9 mouse cellular contexts compared by ENCODE assay signal in the genomic region with DNA sequence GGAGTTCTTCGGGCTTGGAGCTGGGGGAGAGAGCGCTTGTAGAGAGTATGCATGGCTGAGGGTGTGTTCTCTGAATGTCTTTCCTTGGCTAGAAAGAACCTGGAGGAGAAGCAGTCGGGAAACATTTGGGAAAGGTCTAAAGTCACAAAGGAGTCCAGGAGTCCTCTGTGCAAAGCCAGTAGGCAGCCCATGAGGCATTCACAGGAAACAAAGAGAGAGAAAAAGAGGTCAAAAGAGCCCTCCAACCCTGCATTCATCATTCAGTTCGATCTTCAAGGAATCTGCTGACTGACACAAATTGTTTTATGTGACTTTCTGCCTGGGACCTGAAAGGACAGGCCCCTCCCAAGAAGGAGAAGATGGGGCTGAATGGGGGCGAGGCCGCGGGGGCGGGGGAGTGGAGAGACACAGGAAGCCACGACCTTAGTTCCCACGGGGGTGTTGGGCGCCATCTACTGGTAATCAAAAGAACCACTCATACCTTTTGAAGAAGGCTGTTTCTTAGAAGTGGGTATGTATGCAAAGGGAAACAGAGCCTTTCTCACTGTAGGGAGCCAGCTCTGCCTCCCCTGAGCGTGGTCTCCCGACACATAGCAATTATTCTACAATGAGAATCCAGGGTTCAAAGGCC.
A peak's percentile ranks its signal among the peaks of the same experiment; 100 is the strongest.
DNase-seq lines count a peak whose midpoint lies in the region; ATAC-seq and TF ChIP-seq lines count a peak whose summit lies in the region.
"Had no signal": no experiment of that assay in that cellular context is flagged by ENCODE, and none has a peak within 500 bp of the region (broad histone marks: within the 10 kb centered on the region; RNA-seq: fewer than 3 reads in every experiment).

No protein-coding gene starts in this region.

- H3K4me1 ChIP-seq in ES-Bruce4 (ENCODE audit: control insufficient read depth, insufficient read depth, low read length) = peaks cover 1% of the 10 kb centered on the region
- H3K4me1 ChIP-seq in brown adipose tissue, adult 24 weeks (ENCODE audit: control insufficient read depth, insufficient read depth, insufficient read length, low read length) = no peaks in the 10 kb centered on the region
- H3K4me1 ChIP-seq in forebrain, embryonic 14.5 days (ENCODE audit: control insufficient read depth, insufficient read depth, low read length) = no peaks in the 10 kb centered on the region
- H3K4me1 ChIP-seq: liver, embryonic 15.5 days had no signal

- no peaks in the 10 kb centered on the region for H3K27me3 ChIP-seq in ES-Bruce4 (ENCODE audit: control insufficient read depth, insufficient read depth, low read length, poor library complexity, severe bottlenecking)
- no peaks in the 10 kb centered on the region for H3K27me3 ChIP-seq in forebrain, embryonic 14.5 days (replicated peaks; ENCODE audit: control insufficient read depth, insufficient read depth, low read length)

- intact Hi-C loops in heart, postnatal 10 days (cut with DNase I) = loop anchor here (1.0 to 10.0 kb wide), 4 partner anchors 497 to 974 kb away; a partner anchor contains a TSS

- no peak for TF ChIP-seq POLR2A in ES-Bruce4 (IDR thresholded peaks at IDR 0.05; ENCODE audit: insufficient read depth, low read length)

- no peaks in the 10 kb centered on the region for H3K36me3 ChIP-seq in ES-Bruce4 (ENCODE audit: control insufficient read depth, insufficient read depth, low read length, poor library complexity, severe bottlenecking)
- no peaks in the 10 kb centered on the region for H3K36me3 ChIP-seq in forebrain, embryonic 14.5 days (ENCODE audit: control insufficient read depth, insufficient read depth, low read length)
- H3K36me3 ChIP-seq: liver, embryonic 15.5 days had no signal

- ATAC-seq in forebrain, embryonic 14.5 days = peak; percentile 80

- TF ChIP-seq EP300 in ES-Bruce4 (IDR thresholded peaks at IDR 0.05; ENCODE audit: insufficient read depth, low read depth, low read length) = no peak

- 9% methylated on average over 13 of the region's 13 CpGs for WGBS in forebrain, embryonic 14.5 days

- no peak overlapping the region for H3K4me3 ChIP-seq in ES-Bruce4 (ENCODE audit: low read depth, low read length)
- H3K4me3 ChIP-seq in brown adipose tissue, adult 24 weeks (ENCODE audit: insufficient read depth, low read depth, low read length) = no peak overlapping the region
- H3K4me3 ChIP-seq in forebrain, embryonic 14.5 days (ENCODE audit: low read depth, low read length) = no peak overlapping the region
- H3K4me3 ChIP-seq: liver, embryonic 15.5 days had no signal

- H3K9ac ChIP-seq in ES-Bruce4 (ENCODE audit: low read depth, poor library complexity, severe bottlenecking) = no peak overlapping the region
- H3K9ac ChIP-seq in forebrain, embryonic 14.5 days (ENCODE audit: low read length) = no peak overlapping the region
- H3K9ac ChIP-seq: liver, embryonic 15.5 days had no signal

- H3K27ac ChIP-seq in ES-Bruce4 (ENCODE audit: insufficient read depth, low read length) = no peak overlapping the region
- H3K27ac ChIP-seq in brown adipose tissue, adult 24 weeks (replicated peaks; ENCODE audit: low read depth, low read length) = peak overlapping the region; percentile 77
- no peak overlapping the region for H3K27ac ChIP-seq in forebrain, embryonic 14.5 days (ENCODE audit: low read depth, low read length)
- H3K27ac ChIP-seq: liver, embryonic 15.5 days had no signal

- peak; percentile 53 for TF ChIP-seq CTCF in ES-Bruce4 (IDR thresholded peaks at IDR 0.05; ENCODE audit: low read depth, low read length)

- DNase-seq in forebrain, embryonic 14.5 days (ENCODE audit: low spot score) = peak; percentile 86
- DNase-seq in heart, postnatal 10 days = peak; percentile 81 to 84
- DNase-seq in kidney, postnatal 4 days = peak; percentile 76 to 84
- DNase-seq in lung, postnatal 10 days = peak; percentile 84
- peak; percentile 71 for DNase-seq in ovary, postnatal 36 days (ENCODE audit: low spot score)
- peak; percentile 81 to 86 for DNase-seq in thymus, postnatal 36 days

- H3K9me3 ChIP-seq in ES-Bruce4 (replicated peaks; ENCODE audit: control insufficient read depth, insufficient read depth, low read length, poor library complexity, severe bottlenecking) = no peaks in the 10 kb centered on the region
- no peaks in the 10 kb centered on the region for H3K9me3 ChIP-seq in forebrain, embryonic 14.5 days (replicated peaks; ENCODE audit: control insufficient read depth, low read length)
- H3K9me3 ChIP-seq: liver, embryonic 15.5 days had no signal

- peak overlapping the region; percentile 30 for H3K4me2 ChIP-seq in forebrain, embryonic 14.5 days (ENCODE audit: low read length)
- H3K4me2 ChIP-seq: liver, embryonic 15.5 days had no signal
